Mouse (Mus musculus): ENCODE measurements around the gene Fam114a1.

GRCm38 (mm10) chr5:65081836-65082235 is 112.0 kb downstream of the Fam114a1 start:
- TF ChIP-seq CTCF (IDR thresholded peaks at IDR 0.05; ENCODE audit: low read depth, low read length) (no peak), GATA1 (IDR thresholded peaks at IDR 0.05; ENCODE audit: borderline replicate concordance, low read length) (no peak), TAL1 (conservative IDR thresholded peaks at IDR 0.05; ENCODE audit: low read depth, low read length) (no peak), POLR2AphosphoS5 (IDR thresholded peaks at IDR 0.05; ENCODE audit: insufficient replicate concordance, low read depth, low read length) (no peak)
